Mouse (Mus musculus) G1E (cell line): ENCODE results near the gene Tctex1d2.

Experiments used
- CTCF ChIP-seq: IDR thresholded peaks from 2 replicates; pipeline ENCODE4 v1.5.1; 2012; ENCODE audit warnings: low read depth, low read length, inconsistent platforms, mixed read lengths
- GATA1 ChIP-seq: IDR thresholded peaks from 2 replicates; pipeline ENCODE4 v1.6.1; 2012; ENCODE audit warnings: borderline replicate concordance, low read length, inconsistent platforms, mixed read lengths

GRCm38 (mm10) chr16:32464908-32465307 lies 45.4 kb downstream of the Tctex1d2 start:
- TF ChIP-seq CTCF (no peak), GATA1 (no peak)
